Mouse (Mus musculus) layer of hippocampus, postnatal 36 days (tissue): ENCODE data around the gene Gnat3. TPM values are rescaled to one million over a fixed set of nuclear protein-coding genes. Genes with fewer than 3 reads are reported as not detected.
"Not testable (repeated sequence)": the region's sequence is repeated elsewhere in the genome, so short reads cannot be mapped to it uniquely, and the experiment has no call there.

ENCODE experiments used
- DNase-seq, 2 experiments: peaks; one replicate each; pipeline ENCODE4 v3.0.0; 2022
- total RNA-seq, 2 experiments: library from RNA; stranded (reverse); gene quantifications; 2 replicates each; pipeline ENCODE4 v1.2.3; 2021

Gene Gnat3
- total RNA-seq = not detected

DNA sequence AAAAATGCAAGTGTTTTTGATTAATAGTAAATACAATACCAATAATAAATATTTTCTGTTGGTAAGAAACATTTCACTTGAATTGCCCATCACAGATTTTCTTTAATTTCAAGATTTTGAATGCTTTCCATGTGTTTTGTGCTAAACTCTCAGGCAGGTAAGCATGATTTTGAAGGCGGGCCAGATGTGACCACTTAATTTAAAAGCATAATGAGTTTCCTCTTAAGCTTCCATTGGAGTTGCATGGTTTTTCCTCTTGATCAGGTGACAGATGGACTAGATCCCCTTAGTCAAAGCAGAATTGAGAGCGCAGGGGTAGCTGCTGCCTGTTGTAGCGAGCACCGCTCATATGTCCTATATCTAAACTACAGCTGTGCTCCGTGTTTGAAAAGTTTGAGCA, at the start of gene Gnat3:
TSS of gene Gnat3 (plus strand) at position 301 of the 400 bp plus-strand sequence.
- no peak for DNase-seq

DNA sequence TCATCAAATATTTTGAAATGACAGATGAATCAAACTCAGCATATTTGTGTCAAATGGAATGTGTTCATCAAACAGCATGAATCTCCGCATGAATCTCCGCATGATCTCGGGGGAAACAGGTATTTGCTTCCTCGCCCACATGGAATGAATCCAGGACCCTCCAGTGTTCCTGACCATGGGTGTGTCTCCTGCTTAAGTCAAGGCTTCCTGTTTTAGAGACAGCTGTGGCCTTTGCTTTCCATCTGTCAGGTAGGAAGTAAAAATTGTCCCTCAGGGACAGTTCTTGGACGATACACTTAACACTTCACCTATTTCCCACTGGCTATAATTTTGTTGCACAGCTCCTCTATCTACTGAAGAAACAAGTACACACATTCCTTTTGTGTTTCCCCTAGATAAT, 43.4 kb upstream of the Gnat3 start:
- DNase-seq = no peak

DNA sequence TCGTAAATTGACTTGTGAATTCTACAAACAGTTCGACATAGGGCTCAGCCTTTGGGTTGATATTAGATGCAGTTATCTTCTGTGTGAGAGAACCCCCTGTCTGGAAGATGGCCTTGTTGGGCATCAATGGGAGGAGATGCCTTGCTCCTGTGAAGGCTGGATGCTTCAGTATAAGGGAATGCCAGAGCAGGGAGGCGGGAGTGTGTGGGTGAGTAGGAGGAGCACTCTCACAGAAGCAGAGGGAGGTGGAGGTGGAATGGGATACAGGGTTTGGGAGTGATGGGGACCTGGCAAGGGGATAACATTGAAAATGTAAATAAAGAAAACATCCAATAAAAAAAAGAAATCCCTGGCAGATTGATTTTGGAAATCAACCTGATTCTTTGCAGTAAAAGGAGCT, 38.7 kb upstream of the Gnat3 start:
- DNase-seq = no peak

DNA sequence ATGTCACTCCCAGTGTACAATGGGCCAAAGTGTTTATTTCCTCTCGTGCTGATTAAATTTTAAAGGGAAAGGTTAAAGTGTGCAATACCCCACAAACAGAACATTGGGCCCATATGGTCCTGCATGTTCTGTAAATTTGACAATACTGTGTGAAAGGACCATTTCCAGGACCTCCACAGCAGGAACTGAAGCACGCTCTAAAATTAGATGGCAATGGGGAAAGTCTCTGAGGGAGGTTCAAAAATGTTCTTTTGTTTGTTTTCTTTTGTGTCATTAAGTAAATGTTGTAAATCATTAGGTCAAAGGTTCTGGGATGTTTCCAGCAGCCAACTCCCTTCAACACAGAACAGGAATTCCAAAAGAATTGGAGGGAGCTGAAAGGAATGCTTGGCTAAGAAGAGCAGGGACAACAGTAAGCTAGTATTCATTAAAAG, 38.2 kb upstream of the Gnat3 start:
- no peak for DNase-seq

DNA sequence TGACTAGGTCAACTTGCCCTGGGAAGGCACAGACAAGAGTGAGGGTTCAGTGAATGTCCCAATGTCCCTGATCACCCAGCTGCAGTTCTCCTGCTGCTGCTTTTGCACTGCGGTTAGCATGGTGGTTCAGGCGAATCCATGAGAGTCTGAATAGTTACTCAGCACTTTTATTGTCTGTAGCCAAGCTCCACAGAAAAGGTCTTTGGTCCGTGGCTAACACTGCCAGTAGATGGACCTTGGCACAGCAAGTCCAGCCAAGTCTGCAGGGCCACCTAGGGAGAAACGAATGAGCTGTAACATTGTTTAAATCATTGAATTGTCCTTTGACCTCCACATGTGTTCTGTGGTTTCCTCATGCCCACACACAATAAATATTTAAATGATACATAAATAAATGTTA, 33.9 kb upstream of the Gnat3 start:
- no peak for DNase-seq

DNA sequence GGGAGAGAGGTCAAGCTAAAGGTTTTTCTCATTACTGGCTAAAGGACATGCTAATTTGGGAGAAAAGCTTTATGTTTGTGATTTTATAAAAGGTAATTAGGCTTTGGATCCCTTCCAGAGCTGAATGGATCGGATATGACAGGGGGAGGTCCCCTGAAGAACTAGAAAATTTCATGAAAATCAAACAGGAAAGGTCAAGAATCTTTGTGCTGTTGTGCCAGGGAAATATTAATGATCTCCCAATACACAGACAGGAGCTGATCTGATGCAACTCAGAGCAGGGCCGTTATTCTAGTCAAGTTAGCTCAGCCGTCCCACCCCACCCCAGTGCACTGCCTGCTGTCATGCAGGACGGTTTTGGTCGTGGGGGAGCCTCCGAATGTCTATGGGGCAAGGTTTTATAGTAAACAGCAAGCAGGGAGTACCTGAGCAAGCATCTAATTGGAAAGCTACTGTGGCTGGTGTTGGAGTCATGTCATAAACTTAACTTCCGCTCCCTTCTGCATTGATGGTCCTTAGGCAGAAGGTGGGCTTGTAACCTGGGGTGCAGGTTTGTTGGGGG, 33.3 kb upstream of the Gnat3 start:
- DNase-seq = no peak

DNA sequence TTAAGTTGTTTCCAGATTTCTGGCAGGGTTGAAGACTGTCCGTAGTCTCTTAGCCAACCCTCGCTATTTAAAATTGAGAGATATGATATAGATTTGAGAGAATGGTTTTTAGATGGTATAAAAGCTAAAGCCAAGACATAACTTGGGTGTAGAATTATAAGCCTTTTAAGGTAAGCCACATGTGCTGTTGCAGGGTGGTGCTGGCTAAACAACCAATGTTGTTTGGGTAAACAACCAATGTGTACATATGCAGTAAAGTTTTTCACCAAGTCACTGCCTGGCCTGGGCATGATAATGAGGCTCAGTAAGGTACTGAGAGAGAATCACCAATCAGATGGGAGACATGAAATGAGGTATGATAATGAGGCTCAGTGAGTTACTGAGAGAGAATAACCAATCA, 30.8 kb upstream of the Gnat3 start:
- not testable (repeated sequence) for DNase-seq

DNA sequence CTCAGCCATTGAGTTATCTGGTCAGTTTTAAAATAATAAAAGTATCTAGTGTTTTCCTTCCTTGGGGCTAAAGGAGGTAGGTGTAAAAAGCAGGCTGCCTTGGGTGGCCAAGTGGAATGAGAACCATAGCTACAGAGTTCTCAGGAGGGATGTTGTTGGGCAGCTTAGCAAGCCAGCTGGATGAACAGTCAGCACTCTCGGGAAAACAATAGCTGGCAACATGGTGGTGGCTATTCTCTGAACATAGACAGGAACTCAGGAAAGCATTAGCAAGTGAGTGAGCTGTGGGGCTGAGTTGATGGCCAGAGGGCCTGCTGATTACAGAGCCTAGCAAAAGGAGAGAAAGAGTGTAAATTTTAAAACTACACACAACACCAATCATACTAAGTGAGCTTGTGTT, 27.8 kb upstream of the Gnat3 start:
- DNase-seq = no peak

DNA sequence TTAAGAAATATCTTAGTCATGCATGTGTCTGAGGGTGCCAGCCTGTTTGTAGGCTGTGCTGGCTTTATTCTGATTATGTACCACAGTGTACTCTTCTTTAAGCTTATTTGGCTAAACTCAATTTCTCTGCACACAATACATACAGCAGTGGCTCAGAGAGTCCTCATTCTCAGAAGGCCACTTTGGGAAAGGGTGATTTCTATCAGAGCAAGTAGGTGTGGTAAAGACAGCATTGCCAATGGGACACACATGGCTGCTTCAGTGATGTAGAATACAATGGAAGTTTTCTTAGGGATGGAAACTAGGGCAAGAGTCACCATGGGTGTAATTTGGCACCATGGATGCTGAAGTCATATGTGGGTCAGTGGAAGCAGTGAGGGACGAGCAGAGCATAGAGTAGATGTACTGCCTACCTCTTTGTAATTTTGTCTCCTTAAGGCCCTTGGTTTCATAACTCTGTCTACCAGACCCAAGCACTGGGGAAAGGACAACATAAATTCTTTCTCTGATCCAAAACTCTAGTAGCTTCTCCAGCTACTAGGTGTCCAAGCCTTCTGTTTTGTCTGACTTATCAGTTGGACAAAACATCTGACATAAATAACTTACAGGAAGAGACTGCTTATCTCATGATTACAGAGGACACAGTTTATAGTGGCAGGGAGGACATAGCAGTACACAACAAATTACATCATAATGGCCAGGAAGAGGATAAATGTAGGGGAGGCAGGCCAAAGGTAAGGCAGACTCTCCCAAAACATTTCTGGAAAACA, 24.0 kb upstream of the Gnat3 start:
- no peak for DNase-seq

DNA sequence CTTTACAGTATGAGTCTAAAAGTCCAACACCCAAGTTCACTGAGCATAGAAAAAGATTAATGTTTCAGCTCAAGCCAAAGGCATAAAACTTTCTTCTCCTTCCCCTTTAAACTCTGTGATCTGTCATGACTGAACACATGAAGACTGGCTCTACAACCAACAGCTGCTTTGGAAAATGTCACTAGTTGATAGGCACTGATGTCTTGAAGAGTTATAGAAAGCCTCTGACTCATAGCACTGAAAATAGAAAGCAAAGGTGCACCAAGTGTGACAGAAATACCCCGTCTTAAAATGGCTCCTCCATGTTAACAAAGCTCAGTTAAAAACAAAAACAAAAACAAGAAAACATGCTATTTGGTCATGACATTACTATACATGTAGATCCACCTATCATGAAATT, 5.9 kb upstream of the Gnat3 start:
- no peak for DNase-seq

DNA sequence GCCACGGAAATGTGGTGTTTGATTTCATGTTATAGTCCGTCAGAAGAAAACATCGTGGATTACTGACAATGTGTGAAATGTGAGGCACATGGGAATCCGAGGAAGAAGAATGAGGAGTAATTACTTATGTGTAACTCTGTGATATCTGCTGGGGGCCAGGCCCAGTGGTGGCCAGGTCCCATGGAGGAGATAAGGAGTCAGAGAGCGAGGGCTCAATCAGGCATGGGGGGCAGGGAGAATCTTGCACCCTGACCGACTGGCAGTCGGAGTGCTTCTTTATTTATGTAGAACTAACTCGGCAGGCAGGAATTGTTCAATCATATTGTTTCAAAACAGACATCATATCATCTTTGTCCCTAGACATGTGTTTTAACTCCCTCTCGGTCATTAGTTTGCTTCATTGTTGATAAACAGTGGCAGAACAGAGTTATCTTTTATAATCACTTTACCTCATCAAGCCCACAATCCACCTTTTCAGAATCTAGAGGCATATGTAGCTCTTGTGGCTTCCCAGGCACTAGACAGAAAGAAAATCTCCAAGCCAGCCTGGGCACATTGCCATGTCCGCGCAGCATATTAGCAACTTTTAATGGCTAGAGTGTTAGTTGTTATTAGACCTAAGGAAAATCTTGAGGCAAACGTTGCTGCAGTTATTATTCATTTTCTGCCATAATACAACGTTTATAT, 7.5 kb downstream of the Gnat3 start:
- DNase-seq = no peak

DNA sequence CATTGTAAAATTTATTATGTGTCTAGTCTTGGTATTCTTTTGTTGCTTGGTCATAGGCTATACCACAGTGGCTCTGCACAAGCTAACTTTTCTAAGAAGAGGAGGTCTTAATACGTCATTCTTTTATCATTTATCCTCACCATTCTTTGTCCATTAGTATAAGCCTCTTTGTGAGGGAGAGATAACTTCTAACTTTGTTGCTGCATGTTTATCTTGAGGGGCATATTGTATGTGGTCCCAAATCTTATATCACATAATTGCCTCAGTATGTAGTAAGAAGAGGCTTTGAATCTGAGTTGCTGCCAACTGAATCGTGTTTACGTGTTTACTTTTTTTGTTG, 8.0 kb downstream of the Gnat3 start:
- DNase-seq = no peak

DNA sequence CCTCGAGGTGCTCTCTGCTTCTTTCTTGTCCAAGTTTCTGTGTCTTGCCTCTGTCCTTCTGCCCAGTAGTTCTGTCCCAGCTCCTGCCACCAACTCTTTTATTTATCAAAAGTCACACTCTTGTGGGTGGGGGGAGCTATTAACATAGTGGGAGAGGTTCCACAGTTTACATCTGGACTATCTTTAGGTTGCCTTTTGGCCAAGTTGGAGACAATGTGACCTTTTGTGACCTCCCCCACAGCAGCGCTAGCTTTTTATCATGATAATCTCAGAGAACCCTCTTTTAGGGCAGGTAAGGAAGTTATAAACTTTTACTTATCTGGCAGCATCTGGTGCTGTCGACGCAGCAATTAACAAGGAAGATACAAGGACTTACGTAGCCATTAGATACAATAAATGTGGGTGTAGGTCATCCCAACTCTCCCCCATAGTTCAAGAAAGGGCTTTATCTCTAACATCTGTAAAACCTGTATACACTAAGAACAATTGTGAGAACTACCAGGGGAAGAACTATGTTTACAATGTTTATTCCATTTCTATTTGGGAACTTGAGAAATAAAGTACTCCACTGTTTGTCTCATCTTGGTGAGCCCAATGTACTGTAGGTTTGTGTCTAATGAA, 18.3 kb downstream of the Gnat3 start:
- no peak for DNase-seq

DNA sequence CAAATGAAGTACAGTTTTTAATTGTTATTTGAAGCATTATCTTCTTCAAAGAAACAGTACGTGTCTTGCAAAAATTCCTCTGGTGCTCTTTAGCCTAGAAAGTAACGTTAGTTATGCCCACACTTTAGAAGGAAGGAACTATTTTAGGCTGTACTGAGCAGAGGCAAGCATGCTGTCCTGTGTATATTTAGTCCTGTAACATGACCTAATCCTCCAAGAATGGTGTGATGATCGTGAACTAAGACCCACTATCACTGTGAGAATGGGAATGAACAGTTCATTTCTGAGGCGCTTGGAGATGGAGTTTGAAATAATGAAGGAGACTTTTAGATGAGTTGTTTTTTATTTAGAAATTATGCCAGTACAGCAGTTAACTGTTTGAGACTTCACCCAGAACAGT, 20.4 kb downstream of the Gnat3 start:
- no peak for DNase-seq

DNA sequence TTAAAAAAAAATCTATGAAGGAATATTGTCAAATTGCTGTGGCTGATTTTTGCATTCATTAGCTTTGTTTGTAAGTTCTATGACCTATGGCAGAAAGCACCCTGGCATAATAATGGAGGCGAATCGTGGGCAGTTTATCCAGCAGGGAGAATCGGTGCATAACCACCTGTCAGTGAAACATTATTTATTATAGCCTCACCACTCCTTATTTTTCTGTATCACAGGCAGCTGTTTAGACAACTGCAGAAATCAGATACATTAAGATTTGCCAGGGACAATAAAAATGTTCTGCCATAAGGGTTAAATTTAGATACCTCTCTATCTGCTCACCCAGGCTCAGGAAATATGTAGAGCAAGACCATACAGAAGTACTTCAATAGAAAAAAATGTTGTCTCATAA, 22.2 kb downstream of the Gnat3 start:
- no peak for DNase-seq

DNA sequence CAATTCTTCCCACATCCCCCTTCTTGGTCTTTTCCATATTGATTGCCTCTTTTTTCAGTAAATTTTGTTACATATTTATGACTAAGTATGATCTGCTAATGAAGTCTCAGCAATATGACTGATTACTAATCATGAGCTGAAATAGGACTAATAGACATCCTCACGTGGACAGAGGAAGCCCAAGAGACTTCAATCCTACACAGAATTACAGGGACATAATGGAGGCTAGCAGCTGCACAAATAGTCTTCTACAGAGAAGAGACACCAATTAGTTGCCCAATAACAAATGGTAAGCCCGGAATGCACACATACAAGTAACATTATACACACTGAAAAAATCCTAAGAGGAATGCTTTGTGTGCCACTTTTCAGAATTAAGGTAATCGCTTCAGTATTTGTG, 24.3 kb downstream of the Gnat3 start:
- no peak for DNase-seq

DNA sequence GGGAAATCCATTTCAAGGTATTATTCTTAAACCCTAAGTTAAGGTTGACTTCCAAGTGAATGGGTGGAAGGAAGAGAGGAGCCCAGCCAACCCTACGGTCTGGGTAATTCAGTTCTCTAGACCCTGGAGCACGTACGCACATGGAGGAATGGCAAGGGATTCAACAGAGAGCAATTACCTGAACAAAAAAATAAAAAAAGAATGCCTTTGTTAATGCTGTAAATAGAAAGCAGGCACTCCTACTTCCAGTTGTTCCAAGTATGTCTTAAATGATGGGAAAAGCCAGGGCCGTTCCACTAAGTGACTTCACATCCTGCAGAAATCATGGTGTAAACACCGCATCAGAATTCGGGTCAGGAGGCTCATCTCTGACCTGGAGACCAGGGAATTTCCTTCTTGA, 28.3 kb downstream of the Gnat3 start:
- DNase-seq = no peak

DNA sequence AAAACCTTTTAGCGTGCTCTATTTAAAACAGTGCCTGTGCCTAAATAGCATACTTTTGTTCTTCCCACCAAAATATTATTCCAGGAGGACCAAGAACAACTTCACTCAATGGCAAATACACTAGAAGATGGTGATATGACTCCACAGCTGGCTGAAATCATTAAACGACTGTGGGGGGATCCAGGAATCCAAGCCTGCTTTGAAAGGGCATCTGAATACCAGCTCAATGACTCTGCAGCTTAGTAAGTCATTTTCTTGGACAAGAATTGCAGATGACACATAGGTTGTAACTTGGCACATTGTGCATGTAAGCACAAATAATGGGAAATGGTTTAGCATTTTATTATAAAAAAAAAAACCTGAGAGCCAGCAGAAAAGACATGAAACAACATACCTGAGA, 37.2 kb downstream of the Gnat3 start:
- no peak for DNase-seq

DNA sequence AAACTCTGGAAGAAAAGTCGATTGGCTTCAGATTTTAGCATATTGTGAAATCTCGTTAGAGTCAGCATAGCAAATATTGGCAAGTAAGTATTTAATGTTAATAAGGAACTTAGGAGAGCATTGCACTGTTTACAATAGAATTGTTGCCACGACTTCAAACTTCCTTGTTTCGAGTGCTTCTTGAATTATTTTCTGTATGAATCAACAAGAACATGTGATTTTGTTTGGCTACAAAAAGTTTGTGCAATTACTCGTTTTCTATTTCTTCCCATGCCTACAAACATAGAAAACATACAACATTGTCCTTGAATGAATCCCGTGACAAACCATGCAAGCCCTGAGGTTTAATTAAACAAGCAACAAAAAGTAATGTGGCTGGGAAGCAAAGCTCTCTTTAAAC, 37.8 kb downstream of the Gnat3 start:
- no peak for DNase-seq

DNA sequence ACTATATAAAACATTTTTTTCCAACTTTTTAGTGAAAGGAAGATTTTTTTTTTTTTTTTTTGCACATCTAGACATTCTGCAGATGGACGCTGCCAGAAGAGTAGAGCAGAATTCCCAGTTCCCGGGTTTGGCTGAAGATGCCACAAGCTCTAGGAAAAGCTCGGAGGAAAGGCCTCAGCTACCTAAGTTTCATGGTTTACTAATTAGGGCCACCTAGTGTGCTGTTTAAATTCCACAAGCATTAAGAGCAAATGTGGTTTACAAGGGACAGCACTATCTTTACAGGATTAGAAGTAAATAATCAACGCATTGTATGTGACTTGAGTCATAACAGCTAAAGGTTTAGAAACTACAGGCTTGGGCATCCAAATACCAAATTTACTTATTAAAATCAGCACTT, 39.3 kb downstream of the Gnat3 start:
- DNase-seq = no peak

DNA sequence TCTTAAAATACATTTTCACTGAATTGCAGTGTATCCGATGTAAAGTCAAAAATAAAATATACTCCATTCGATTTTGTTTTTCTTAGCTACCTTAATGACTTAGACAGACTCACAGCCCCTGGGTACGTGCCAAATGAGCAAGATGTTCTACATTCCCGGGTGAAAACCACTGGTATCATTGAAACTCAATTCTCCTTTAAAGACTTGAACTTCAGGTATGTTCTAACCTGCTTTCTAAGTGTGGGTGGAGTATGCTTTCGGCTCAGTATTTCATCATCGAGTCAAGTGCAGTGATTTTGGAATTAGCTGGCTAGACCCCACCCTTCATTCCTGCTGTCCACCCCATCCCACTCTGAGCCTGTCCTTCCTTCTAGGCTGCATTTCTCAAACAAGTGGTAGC, 41.3 kb downstream of the Gnat3 start:
- DNase-seq = no peak

DNA sequence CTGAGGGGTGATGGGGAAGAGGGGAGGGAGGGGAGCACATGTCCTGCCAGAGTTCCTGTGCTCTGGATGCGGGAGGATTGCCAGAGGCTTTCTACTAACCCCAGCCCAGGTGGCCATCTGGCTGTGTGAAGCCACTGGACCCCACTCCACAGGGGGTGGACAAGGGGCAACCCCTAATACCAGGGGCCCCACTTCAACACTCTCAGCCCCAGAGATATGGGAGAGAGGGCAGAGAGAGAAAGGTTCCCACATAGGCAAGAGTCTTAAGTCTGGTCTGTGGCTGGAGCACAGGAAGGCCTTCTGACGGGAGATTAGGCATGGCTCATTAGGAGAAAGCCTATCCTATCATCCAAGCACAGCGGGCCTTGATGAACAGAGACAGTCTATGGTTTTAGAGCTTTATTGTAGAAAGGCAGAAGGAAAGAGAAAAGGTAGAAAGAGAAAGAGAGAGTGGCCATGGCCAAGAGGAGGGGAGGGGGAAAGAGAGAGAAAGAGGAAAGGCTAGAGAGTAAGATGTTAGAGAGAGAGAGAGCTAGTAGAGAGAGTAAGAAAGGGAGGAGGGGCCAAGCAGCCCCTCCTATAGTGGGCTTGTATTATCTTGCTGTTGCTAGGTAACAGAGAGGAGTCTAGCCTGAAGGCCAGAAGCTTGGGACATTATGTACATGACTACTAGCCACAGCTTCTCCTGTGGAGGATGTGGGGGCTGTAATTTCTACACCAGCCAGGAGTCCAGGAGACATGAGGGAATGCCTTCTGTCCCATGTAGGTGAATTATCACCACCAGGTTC, 42.7 kb downstream of the Gnat3 start:
- DNase-seq = no peak

DNA sequence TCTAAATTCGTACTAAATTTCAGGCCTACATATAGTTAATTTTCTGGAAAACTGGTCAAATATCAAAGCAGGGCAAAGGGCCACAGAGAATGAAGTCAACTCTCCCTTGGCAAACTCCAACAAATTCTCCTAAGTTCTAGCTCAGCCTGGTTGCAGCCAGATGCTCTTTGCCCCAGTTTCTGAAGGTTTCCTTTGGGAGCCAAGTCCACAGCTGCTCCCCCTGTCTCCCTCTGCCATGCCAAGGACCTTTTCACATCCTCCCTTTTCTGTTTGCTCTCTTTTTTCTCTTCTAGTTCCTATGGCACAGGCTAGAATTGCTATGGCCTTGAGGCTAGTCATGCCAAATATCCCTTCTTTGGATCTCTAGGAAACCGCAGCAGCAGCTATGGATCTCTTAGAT, 43.8 kb downstream of the Gnat3 start:
- DNase-seq = peak in 1 of 2 experiments; percentile 3
